Mouse (Mus musculus) heart, embryonic 15.5 days (tissue): ENCODE results near the gene Tex33. TPM values are rescaled to one million over a fixed set of nuclear protein-coding genes. Genes with fewer than 3 reads are reported as not detected.

Source experiments
- ATAC-seq: fragments of 200-750 bp; cut with Nextera tagmentation; replicated peaks from 2 replicates; pipeline ENCODE4 v1.8.0; 2017; ENCODE audit warnings: low read depth, moderate TSS enrichment; ENCODE audit not compliant: insufficient number of reproducible peaks, insufficient read depth, low FRiP score
- H3K27ac ChIP-seq: fragments of 300-500 bp; sonication (generic); 2 replicates; pipeline ENCODE4 v1.5.1; 2015; ENCODE audit warnings: mild to moderate bottlenecking, inconsistent platforms
- H3K27me3 ChIP-seq: fragments of 300-500 bp; sonication (generic); 2 replicates; pipeline ENCODE4 v1.6.1; 2015; ENCODE audit warnings: inconsistent platforms
- H3K36me3 ChIP-seq: fragments of 300-500 bp; sonication (generic); 2 replicates; pipeline ENCODE4 v1.6.1; 2015; ENCODE audit warnings: mild to moderate bottlenecking, inconsistent platforms
- H3K4me1 ChIP-seq: fragments of 300-500 bp; sonication (generic); replicated peaks from 2 replicates; pipeline ENCODE4 v1.6.1; 2015; ENCODE audit warnings: inconsistent platforms
- H3K4me2 ChIP-seq: fragments of 300-500 bp; sonication (generic); 2 replicates; pipeline ENCODE4 v1.6.1; 2015; ENCODE audit warnings: inconsistent platforms, mild to moderate bottlenecking, moderate library complexity
- H3K4me3 ChIP-seq: fragments of 300-500 bp; sonication (generic); 2 replicates; pipeline ENCODE4 v1.5.1; 2015; ENCODE audit warnings: mild to moderate bottlenecking, inconsistent platforms
- H3K9ac ChIP-seq: fragments of 300-500 bp; sonication (generic); 2 replicates; pipeline ENCODE4 v1.6.1; 2015; ENCODE audit warnings: mild to moderate bottlenecking, inconsistent platforms
- H3K9me3 ChIP-seq: fragments of 300-500 bp; sonication (generic); replicated peaks from 2 replicates; pipeline ENCODE4 v1.6.1; 2016; ENCODE audit warnings: inconsistent platforms
- WGBS: fragments of 180-500 bp; shearing (Covaris S2); methylation state at CpG from one replicate; pipeline ENCODE4 v1.1.7; 2015; ENCODE audit warnings: mixed read lengths; 5-methylcytosine and 5-hydroxymethylcytosine counted together
- polyA plus RNA-seq: library from polyadenylated mRNA; unstranded; fragments of >200 nt; fragmentation: Nextera tagmentation; extraction: Ambion mirVana; gene quantifications from 2 replicates; pipeline ENCODE4 v1.2.1, GENCODE M21; 2015

The Tex33 gene
- polyA plus RNA-seq, result not detected in 2 replicates

- Histone ChIP-seq H3K36me3 (no peaks in the 10 kb centered on the region; the same call in 1 of the 2 replicates), H3K27ac (no peak within 1 kb of the TSS), H3K9me3 (no peaks in the 10 kb centered on the region), H3K4me1 (no peaks in the 10 kb centered on the region), H3K4me2 (no peak within 1 kb of the TSS), H3K27me3 (no peaks in the 10 kb centered on the region), H3K9ac (no peak within 1 kb of the TSS), H3K4me3 (no peak within 1 kb of the TSS)
- 75% methylated on average over 8 of the region's 8 CpGs for WGBS
- ATAC-seq, result no peak
Observed at GRCm38 (mm10) chr15:78395478-78395962, at the start of gene Tex33. Gene Tex33 (minus strand): TSS chr15:78395912.

DNA sequence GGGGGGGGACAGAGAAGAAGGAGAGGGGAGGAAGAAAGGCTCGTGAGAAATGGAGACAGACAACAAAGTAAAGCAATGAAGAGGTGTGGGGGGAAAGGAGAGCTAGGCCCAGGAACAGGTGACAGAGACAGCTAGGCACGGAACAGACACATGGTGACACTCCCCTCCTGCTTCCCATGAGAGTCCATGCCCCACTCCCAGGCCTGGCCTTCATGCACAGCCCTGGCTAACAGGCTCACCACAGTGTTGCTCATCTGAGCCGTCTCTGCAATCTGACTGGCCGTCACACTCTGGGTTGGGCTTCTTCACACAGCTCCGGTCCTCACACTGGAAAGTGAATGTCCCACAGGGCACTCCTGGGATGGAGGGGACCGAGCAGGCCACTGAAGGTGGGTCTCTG lies 48.1 kb upstream of the Tex33 start:
- Histone ChIP-seq H3K4me3 (no peak overlapping the region), H3K9me3 (no peaks in the 10 kb centered on the region), H3K4me1 (peaks cover 45% of the 10 kb centered on the region), H3K9ac (peak overlapping the region; percentile 4; the same call in 1 of the 2 replicates), H3K4me2 (no peak overlapping the region), H3K27me3 (peaks cover 8% of the 10 kb centered on the region), H3K36me3 (no peaks in the 10 kb centered on the region), H3K27ac (no peak overlapping the region)
- no peak for ATAC-seq
- WGBS, result 46% methylated on average over 6 of the region's 6 CpGs

GRCm38 (mm10) chr15:78442231-78442630 lies 46.5 kb upstream of the Tex33 start:
- no peak overlapping the region for H3K4me3 ChIP-seq
- H3K4me2 ChIP-seq, result no peak overlapping the region
- H3K36me3 ChIP-seq, result no peaks in the 10 kb centered on the region
- no peak for ATAC-seq
- peaks cover 53% of the 10 kb centered on the region for H3K4me1 ChIP-seq
- H3K27me3 ChIP-seq, result peaks cover 8% of the 10 kb centered on the region
- 88% methylated on average over 19 of the region's 19 CpGs for WGBS
- H3K9ac ChIP-seq, result no peak overlapping the region
- no peak overlapping the region for H3K27ac ChIP-seq
- H3K9me3 ChIP-seq, result no peaks in the 10 kb centered on the region

DNA sequence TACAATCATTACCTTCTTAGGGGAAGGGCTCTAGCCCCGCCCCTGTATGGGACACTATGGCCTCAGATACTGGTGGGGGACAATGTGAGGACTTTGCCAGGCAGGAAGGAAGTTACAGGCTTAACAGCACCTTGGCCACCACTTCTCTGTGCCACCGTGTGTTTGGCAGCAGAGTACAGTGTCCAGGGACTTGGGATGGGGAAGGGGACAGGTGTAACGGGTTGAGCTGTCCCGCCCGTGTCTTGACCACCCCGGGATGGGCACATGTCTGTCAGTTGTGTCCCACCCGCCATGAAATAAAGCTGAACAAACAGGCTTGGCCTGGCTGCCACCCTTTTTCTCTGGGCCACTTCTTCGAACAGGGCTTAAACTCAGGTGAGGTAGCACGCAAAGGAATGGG lies 43.3 kb upstream of the Tex33 start:
- H3K9me3 ChIP-seq, result no peaks in the 10 kb centered on the region
- H3K9ac ChIP-seq, result no peak overlapping the region
- H3K4me2 ChIP-seq, result no peak overlapping the region
- ATAC-seq, result no peak
- H3K27me3 ChIP-seq, result peaks cover 8% of the 10 kb centered on the region
- WGBS, result 73% methylated on average over 9 of the region's 9 CpGs
- peaks cover 3% of the 10 kb centered on the region; the same call in 1 of the 2 replicates for H3K36me3 ChIP-seq
- no peak overlapping the region for H3K4me3 ChIP-seq
- peaks cover 60% of the 10 kb centered on the region for H3K4me1 ChIP-seq
- no peak overlapping the region for H3K27ac ChIP-seq

- H3K4me1 ChIP-seq, result peaks cover 57% of the 10 kb centered on the region
- H3K27me3 ChIP-seq, result peaks cover 8% of the 10 kb centered on the region
- H3K4me2 ChIP-seq, result no peak overlapping the region
- H3K4me3 ChIP-seq, result no peak overlapping the region
- WGBS, result 64% methylated on average over 8 of the region's 8 CpGs
- H3K9me3 ChIP-seq, result no peaks in the 10 kb centered on the region
- peaks cover 6% of the 10 kb centered on the region for H3K36me3 ChIP-seq
- no peak for ATAC-seq
- peak overlapping the region; percentile 26; the same call in 1 of the 2 replicates for H3K9ac ChIP-seq
- no peak overlapping the region for H3K27ac ChIP-seq
Observed at GRCm38 (mm10) chr15:78438505-78438904, 42.8 kb upstream of the Tex33 start.

- Histone ChIP-seq H3K27ac (peak overlapping the region; percentile 81), H3K36me3 (peaks cover 6% of the 10 kb centered on the region), H3K4me2 (peak overlapping the region; percentile 63), H3K4me3 (no peak overlapping the region), H3K9me3 (no peaks in the 10 kb centered on the region), H3K9ac (no peak overlapping the region), H3K4me1 (peaks cover 56% of the 10 kb centered on the region), H3K27me3 (peaks cover 8% of the 10 kb centered on the region)
- ATAC-seq, result no peak
- 42% methylated on average over 4 of the region's 4 CpGs for WGBS
Observed at GRCm38 (mm10) chr15:78438018-78438394, 42.3 kb upstream of the Tex33 start.

- H3K4me3 ChIP-seq, result peak overlapping the region; percentile 36
- peak overlapping the region; percentile 81 for H3K27ac ChIP-seq
- H3K36me3 ChIP-seq, result peaks cover 6% of the 10 kb centered on the region
- H3K4me1 ChIP-seq, result peaks cover 56% of the 10 kb centered on the region
- H3K4me2 ChIP-seq, result peak overlapping the region; percentile 63
- ATAC-seq, result peak; percentile 29
- 15% methylated on average over 23 of the region's 23 CpGs for WGBS
- no peaks in the 10 kb centered on the region for H3K9me3 ChIP-seq
- H3K9ac ChIP-seq, result peak overlapping the region; percentile 43
- H3K27me3 ChIP-seq, result peaks cover 4% of the 10 kb centered on the region
Observed at GRCm38 (mm10) chr15:78437237-78438017, 41.7 kb upstream of the Tex33 start.

DNA sequence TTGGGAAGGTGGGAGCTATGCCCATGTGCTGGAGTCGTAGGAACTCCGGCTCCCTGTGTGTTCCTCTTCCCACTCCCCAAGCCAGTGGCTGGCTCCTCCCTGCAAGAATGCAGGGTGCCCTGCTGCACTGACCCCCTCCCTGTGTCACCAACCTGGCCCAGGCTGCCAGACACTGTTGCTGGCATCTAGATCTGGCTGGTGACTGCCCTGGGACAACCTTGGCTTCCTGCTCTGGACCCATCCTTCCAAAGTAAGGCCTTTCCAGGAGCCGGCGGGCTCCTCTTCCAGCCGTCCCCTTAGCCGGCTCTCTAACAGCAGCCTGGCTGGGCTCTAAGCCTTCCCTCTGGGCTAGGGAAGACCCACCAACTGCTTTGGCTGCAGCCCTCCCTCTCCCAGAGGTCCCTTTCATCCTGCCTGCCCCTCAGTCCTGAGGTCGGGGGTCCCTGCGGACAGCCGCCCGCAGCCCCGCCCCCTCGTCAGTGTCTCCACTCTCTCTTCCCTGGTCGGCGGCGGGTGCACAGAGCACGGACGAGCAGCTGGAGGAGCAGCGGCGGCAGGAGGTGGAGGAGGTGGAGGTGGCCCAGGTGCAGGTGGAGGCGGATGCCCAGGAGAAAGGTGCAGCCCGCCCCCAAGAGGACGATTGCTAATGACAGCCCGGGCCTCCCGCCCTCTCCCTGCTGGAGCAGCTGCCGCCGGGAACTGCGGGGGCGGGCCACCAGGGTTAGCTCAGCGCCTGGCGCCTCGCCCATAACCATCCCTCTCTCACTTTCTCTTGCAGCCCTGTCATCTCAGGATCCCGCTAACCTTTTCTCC lies 40.9 kb upstream of the Tex33 start:
- Histone ChIP-seq H3K27me3 (no peaks in the 10 kb centered on the region; the same call in 1 of the 2 replicates), H3K36me3 (peaks cover 6% of the 10 kb centered on the region), H3K9me3 (no peaks in the 10 kb centered on the region), H3K4me2 (peak overlapping the region; percentile 63), H3K9ac (peak overlapping the region; percentile 43), H3K4me3 (peak overlapping the region; percentile 36), H3K27ac (peak overlapping the region; percentile 81), H3K4me1 (peaks cover 55% of the 10 kb centered on the region)
- peak; percentile 44 for ATAC-seq
- WGBS, result 11% methylated on average over 28 of the region's 32 CpGs

GRCm38 (mm10) chr15:78435681-78436080 lies 40.0 kb upstream of the Tex33 start:
- Histone ChIP-seq H3K27ac (no peak overlapping the region), H3K9ac (no peak overlapping the region)

DNA sequence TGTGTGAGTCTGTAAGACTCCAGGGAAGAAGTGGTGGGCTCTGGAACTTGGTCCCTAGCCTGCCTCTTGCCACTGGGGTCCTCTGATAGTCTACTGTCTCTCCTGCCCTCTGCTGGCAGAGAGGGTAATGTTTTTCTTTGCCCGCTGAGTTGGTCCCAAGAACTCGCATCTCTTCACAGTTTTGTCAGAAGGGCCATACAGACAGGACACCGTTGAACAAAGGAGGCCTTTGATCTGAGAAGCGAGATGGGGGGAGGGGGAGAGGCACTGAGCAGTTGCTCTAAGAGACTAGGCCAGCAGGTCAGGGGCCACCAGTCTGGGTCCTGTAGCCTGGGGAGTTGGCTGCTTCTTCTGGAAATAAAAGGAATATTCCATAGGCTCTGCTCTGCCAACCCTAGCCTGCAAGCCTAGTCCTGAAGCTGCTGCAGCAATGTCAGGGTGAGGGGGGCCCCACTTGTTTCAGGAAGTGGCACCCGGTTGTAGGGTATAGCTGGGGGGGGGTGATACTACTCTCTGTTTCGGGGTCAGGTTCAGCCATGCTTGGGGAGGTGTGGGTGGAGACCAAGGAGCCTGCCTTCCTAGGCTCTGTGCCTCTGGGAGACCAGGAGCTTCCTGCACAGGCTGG lies 39.3 kb upstream of the Tex33 start:
- WGBS, result 41% methylated on average over 6 of the region's 6 CpGs

More at GRCm38 (mm10) chr15:78435681-78436080, 40.0 kb upstream of the Tex33 start:
- H3K9me3 ChIP-seq, result no peaks in the 10 kb centered on the region
- no peaks in the 10 kb centered on the region for H3K27me3 ChIP-seq
- peaks cover 6% of the 10 kb centered on the region for H3K36me3 ChIP-seq
- H3K4me2 ChIP-seq, result no peak overlapping the region
- no peak overlapping the region for H3K4me3 ChIP-seq
- 86% methylated on average over 11 of the region's 11 CpGs for WGBS
- no peak for ATAC-seq
- H3K4me1 ChIP-seq, result peaks cover 46% of the 10 kb centered on the region

More for the DNA sequence above, 39.3 kb upstream of the Tex33 start:
- H3K4me1 ChIP-seq, result peaks cover 44% of the 10 kb centered on the region
- no peak for ATAC-seq
- no peak overlapping the region for H3K27ac ChIP-seq
- H3K9me3 ChIP-seq, result no peaks in the 10 kb centered on the region
- no peak overlapping the region for H3K4me3 ChIP-seq
- H3K36me3 ChIP-seq, result peaks cover 6% of the 10 kb centered on the region
- no peak overlapping the region for H3K9ac ChIP-seq
- no peaks in the 10 kb centered on the region for H3K27me3 ChIP-seq
- H3K4me2 ChIP-seq, result no peak overlapping the region
